Comparison of ENCODE assay signal across 9 mouse cellular contexts in the genomic region with DNA sequence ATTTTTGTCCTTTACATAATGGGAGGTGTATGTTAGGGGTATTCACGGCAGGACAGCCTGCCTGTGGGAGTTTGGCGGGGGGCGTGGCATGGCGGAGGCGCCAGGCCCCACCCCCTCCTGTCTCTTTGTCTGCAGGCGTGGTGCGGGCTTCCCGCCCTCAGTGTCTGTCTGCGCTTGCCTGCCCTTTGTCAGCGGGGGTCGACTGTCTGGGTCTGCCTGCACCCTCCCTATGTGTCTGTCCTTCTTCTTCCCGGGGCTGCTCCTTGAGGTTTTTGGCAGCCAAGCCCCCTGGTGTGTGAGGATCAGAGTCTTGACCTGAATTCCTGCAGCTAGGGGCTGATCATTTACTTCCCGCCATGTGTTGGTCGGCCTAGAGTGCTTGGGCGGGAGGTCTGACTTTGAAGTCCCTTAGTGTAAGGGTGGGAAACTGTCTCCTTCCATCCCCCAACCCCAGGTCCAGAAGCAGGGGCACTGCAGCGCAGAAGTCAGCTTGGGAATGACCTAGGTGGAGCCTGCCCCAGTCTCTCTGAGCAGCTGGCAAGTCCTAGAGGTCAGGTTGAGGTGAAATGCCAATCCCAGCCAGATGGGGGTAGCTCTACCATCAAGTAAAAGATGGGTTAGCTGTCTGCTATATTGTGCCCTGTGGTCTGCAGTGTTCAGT. TPM values are rescaled to one million over a fixed set of nuclear protein-coding genes. Genes with fewer than 3 reads are reported as not detected.
DNase-seq lines count a peak whose midpoint lies in the region; ATAC-seq and TF ChIP-seq lines count a peak whose summit lies in the region.
"Had no signal": no experiment of that assay in that cellular context is flagged by ENCODE, and none has a peak within 500 bp of the region (broad histone marks: within the 10 kb centered on the region; RNA-seq: fewer than 3 reads in every experiment).

No protein-coding gene starts in this region.

- 15% methylated on average over 16 of the region's 16 CpGs for WGBS in kidney, adult 2 months
- WGBS in embryonic facial prominence, embryonic 11.5 days, result 2% methylated on average over 16 of the region's 16 CpGs
- WGBS in hindbrain, embryonic 12.5 days, result under 1% methylated on average over 16 of the region's 16 CpGs
- WGBS in liver, embryonic 15.5 days (ENCODE audit: insufficient replicate concordance), result 11% methylated on average over 16 of the region's 16 CpGs

- no peaks in the 10 kb centered on the region for H3K36me3 ChIP-seq in kidney, adult 2 months (ENCODE audit: control insufficient read depth, insufficient read depth, low read length)
- peaks cover 9% of the 10 kb centered on the region for H3K36me3 ChIP-seq in embryonic facial prominence, embryonic 11.5 days (replicated peaks; ENCODE audit: control insufficient read depth, insufficient read depth, low read depth, low read length)
- H3K36me3 ChIP-seq in hindbrain, embryonic 12.5 days, result peaks cover 7% of the 10 kb centered on the region
- no peaks in the 10 kb centered on the region for H3K36me3 ChIP-seq in liver, embryonic 15.5 days (replicated peaks)

- no peak overlapping the region for H3K27ac ChIP-seq in kidney, adult 2 months (ENCODE audit: insufficient read depth, low read depth, low read length)
- peak overlapping the region; percentile 95 for H3K27ac ChIP-seq in embryonic facial prominence, embryonic 11.5 days (replicated peaks; ENCODE audit: low read depth, low read length)
- H3K27ac ChIP-seq in hindbrain, embryonic 12.5 days, result peak overlapping the region; percentile 94
- H3K27ac ChIP-seq in liver, embryonic 15.5 days (replicated peaks), result no peak overlapping the region

- DNase-seq in kidney, adult 2 months, result peak; percentile 20
- DNase-seq in kidney, adult 11 months, result no peak
- DNase-seq in embryonic facial prominence, embryonic 11.5 days (ENCODE audit: low spot score), result peak; percentile 86
- DNase-seq in ovary, postnatal 10 days (ENCODE audit: low spot score), result peak; percentile 24
- no peak for DNase-seq in urinary bladder, adult 18-20 months (ENCODE audit: low spot score in 2 of 2)
- DNase-seq in urinary bladder, postnatal 10 days (ENCODE audit: low spot score), result no peak

- no peak for TF ChIP-seq CTCF in kidney, adult 2 months (conservative IDR thresholded peaks at IDR 0.05; ENCODE audit: insufficient read depth, insufficient read length, low read depth, low read length)

- H3K4me1 ChIP-seq in kidney, adult 2 months (ENCODE audit: control insufficient read depth, insufficient read depth, low read length), result no peaks in the 10 kb centered on the region; the same call in 1 of the 2 replicates
- H3K4me1 ChIP-seq in embryonic facial prominence, embryonic 11.5 days (ENCODE audit: control insufficient read depth, insufficient read depth, low read length), result peaks cover 9% of the 10 kb centered on the region
- peaks cover 65% of the 10 kb centered on the region for H3K4me1 ChIP-seq in hindbrain, embryonic 12.5 days
- peaks cover 32% of the 10 kb centered on the region for H3K4me1 ChIP-seq in liver, embryonic 15.5 days (replicated peaks)

- peak overlapping the region; percentile 77 for H3K9ac ChIP-seq in embryonic facial prominence, embryonic 11.5 days (replicated peaks; ENCODE audit: low read length)
- H3K9ac ChIP-seq in hindbrain, embryonic 12.5 days, result peak overlapping the region; percentile 68
- no peak overlapping the region for H3K9ac ChIP-seq in liver, embryonic 15.5 days

- peak; percentile 78 for ATAC-seq in embryonic facial prominence, embryonic 11.5 days (replicated peaks; ENCODE audit: insufficient number of reproducible peaks, low FRiP score, low TSS enrichment, low read depth)
- ATAC-seq in hindbrain, embryonic 12.5 days (ENCODE audit: low FRiP score), result peak; percentile 73
- 0 out of 2 replicates have a peak, but pooled peaks have one; percentile 16 for ATAC-seq in liver, embryonic 15.5 days (ENCODE audit: insufficient read depth)
- ATAC-seq: Patski had no signal

- peak overlapping the region; percentile 48 for H3K4me2 ChIP-seq in embryonic facial prominence, embryonic 11.5 days (ENCODE audit: low read depth, low read length)
- peak overlapping the region; percentile 75 for H3K4me2 ChIP-seq in hindbrain, embryonic 12.5 days (replicated peaks)
- peak overlapping the region; percentile 43 for H3K4me2 ChIP-seq in liver, embryonic 15.5 days

- TF ChIP-seq POLR2A in kidney, adult 2 months (IDR thresholded peaks at IDR 0.05; ENCODE audit: low read depth, low read length), result no peak

- no peak overlapping the region for H3K4me3 ChIP-seq in kidney, adult 2 months (ENCODE audit: insufficient read depth, low read depth, low read length)
- peak overlapping the region; percentile 28 for H3K4me3 ChIP-seq in embryonic facial prominence, embryonic 11.5 days (ENCODE audit: low read depth, low read length)
- H3K4me3 ChIP-seq in hindbrain, embryonic 12.5 days, result peak overlapping the region; percentile 32
- no peak overlapping the region for H3K4me3 ChIP-seq in liver, embryonic 15.5 days (replicated peaks)

- no peaks in the 10 kb centered on the region for H3K9me3 ChIP-seq in embryonic facial prominence, embryonic 11.5 days (replicated peaks; ENCODE audit: control insufficient read depth, low read length)
- H3K9me3 ChIP-seq in hindbrain, embryonic 12.5 days (replicated peaks), result no peaks in the 10 kb centered on the region
- H3K9me3 ChIP-seq in liver, embryonic 15.5 days (replicated peaks), result no peaks in the 10 kb centered on the region

- no peaks in the 10 kb centered on the region for H3K27me3 ChIP-seq in kidney, adult 2 months (replicated peaks; ENCODE audit: control insufficient read depth, insufficient read depth, low read length)
- no peaks in the 10 kb centered on the region for H3K27me3 ChIP-seq in embryonic facial prominence, embryonic 11.5 days (ENCODE audit: control insufficient read depth, insufficient read depth, low read length)
- H3K27me3 ChIP-seq in hindbrain, embryonic 12.5 days, result peaks cover 3% of the 10 kb centered on the region; the same call in 1 of the 2 replicates
- H3K27me3 ChIP-seq in liver, embryonic 15.5 days, result peaks cover 39% of the 10 kb centered on the region
- H3K27me3 ChIP-seq: Patski had no signal

RNA-seq across cellular contexts. Expression of a gene that starts 4.4 kb away (rescaled TPM):
- 0.99 and 1.4 TPM in 2 replicates for polyA plus RNA-seq in kidney, adult 2 months (2012; rRNA removed)
- 3.9 and 4.7 TPM in 2 replicates for polyA plus RNA-seq in embryonic facial prominence, embryonic 11.5 days (2014; fragmentation: Nextera tagmentation; extraction: Ambion mirVana)
- 5.8 and 7.2 TPM in 2 replicates for polyA plus RNA-seq in hindbrain, embryonic 12.5 days (2016; fragmentation: Nextera tagmentation; extraction: Ambion mirVana)
- 0.31 TPM in 2 replicates for polyA plus RNA-seq in liver, embryonic 15.5 days (2015; fragmentation: Nextera tagmentation; extraction: Ambion mirVana)

RNA-seq across cellular contexts. Expression of a gene that starts 32.8 kb away (rescaled TPM):
- polyA plus RNA-seq in kidney, adult 2 months (2012; rRNA removed), result 0.63 and 0.92 TPM in 2 replicates
- 0.53 and 0.67 TPM in 2 replicates for polyA plus RNA-seq in embryonic facial prominence, embryonic 11.5 days (2014; fragmentation: Nextera tagmentation; extraction: Ambion mirVana)
- polyA plus RNA-seq in hindbrain, embryonic 12.5 days (2016; fragmentation: Nextera tagmentation; extraction: Ambion mirVana), result 1.6 and 1.9 TPM in 2 replicates
- polyA plus RNA-seq in liver, embryonic 15.5 days (2015; fragmentation: Nextera tagmentation; extraction: Ambion mirVana), result 0.25 and 0.41 TPM in 2 replicates

RNA-seq across cellular contexts. Expression of a gene that starts 32.9 kb away (rescaled TPM):
- polyA plus RNA-seq in kidney, adult 2 months (2012; rRNA removed), result 24.1 and 26.0 TPM in 2 replicates
- 9.5 and 10.0 TPM in 2 replicates for polyA plus RNA-seq in embryonic facial prominence, embryonic 11.5 days (2014; fragmentation: Nextera tagmentation; extraction: Ambion mirVana)
- polyA plus RNA-seq in hindbrain, embryonic 12.5 days (2016; fragmentation: Nextera tagmentation; extraction: Ambion mirVana), result 21.6 and 21.7 TPM in 2 replicates
- polyA plus RNA-seq in liver, embryonic 15.5 days (2015; fragmentation: Nextera tagmentation; extraction: Ambion mirVana), result 5.4 and 5.5 TPM in 2 replicates

RNA-seq across cellular contexts. Expression of a gene that starts 54.9 kb away (rescaled TPM):
- polyA plus RNA-seq in kidney, adult 2 months (2012; rRNA removed), result 0.48 and 0.67 TPM in 2 replicates
- polyA plus RNA-seq in embryonic facial prominence, embryonic 11.5 days (2014; fragmentation: Nextera tagmentation; extraction: Ambion mirVana), result 0.14 TPM in 1 of 2 replicates, not detected in the other
- polyA plus RNA-seq in hindbrain, embryonic 12.5 days (2016; fragmentation: Nextera tagmentation; extraction: Ambion mirVana), result 0.39 and 0.50 TPM in 2 replicates
- polyA plus RNA-seq in liver, embryonic 15.5 days (2015; fragmentation: Nextera tagmentation; extraction: Ambion mirVana), result not detected in 2 replicates

RNA-seq across cellular contexts. Expression of a gene that starts 56.2 kb away (rescaled TPM):
- 9.2 and 10.0 TPM in 2 replicates for polyA plus RNA-seq in kidney, adult 2 months (2012; rRNA removed)
- polyA plus RNA-seq in embryonic facial prominence, embryonic 11.5 days (2014; fragmentation: Nextera tagmentation; extraction: Ambion mirVana), result 15.3 and 16.9 TPM in 2 replicates
- polyA plus RNA-seq in hindbrain, embryonic 12.5 days (2016; fragmentation: Nextera tagmentation; extraction: Ambion mirVana), result 57.5 and 59.0 TPM in 2 replicates
- polyA plus RNA-seq in liver, embryonic 15.5 days (2015; fragmentation: Nextera tagmentation; extraction: Ambion mirVana), result 2.0 and 2.5 TPM in 2 replicates

Comparison
In these comparisons a context has a peak if more than half of its experiments do, and no peak if none do; other contexts are left out.
1. DNase-seq: peak in kidney, adult 2 months (single experiment), embryonic facial prominence, embryonic 11.5 days (single experiment) and ovary, postnatal 10 days (single experiment); none in kidney, adult 11 months (single experiment), urinary bladder, adult 18-20 months (0 of 2) and urinary bladder, postnatal 10 days (single experiment).
2. H3K27ac ChIP-seq: peak in embryonic facial prominence, embryonic 11.5 days (single experiment) and hindbrain, embryonic 12.5 days (single experiment); none in kidney, adult 2 months (single experiment) and liver, embryonic 15.5 days (single experiment).
3. H3K4me3 ChIP-seq: peak in embryonic facial prominence, embryonic 11.5 days (single experiment) and hindbrain, embryonic 12.5 days (single experiment); none in kidney, adult 2 months (single experiment) and liver, embryonic 15.5 days (single experiment).
4. ATAC-seq: peak in every context shown above with its lines; median percentile 78 in embryonic facial prominence, embryonic 11.5 days; 73 in hindbrain, embryonic 12.5 days; 16 in liver, embryonic 15.5 days.
5. Peak in every context shown above with its lines, with median percentiles within 50 percentile points of each other: H3K4me2 ChIP-seq.